Mouse (Mus musculus) activated CD4-positive, CD25-positive, alpha-beta regulatory T cell, adult 4 months (primary cell): ENCODE data around the gene Otud1. TPM values are rescaled to one million over a fixed set of nuclear protein-coding genes. Genes with fewer than 3 reads are reported as not detected.

Experiments
- ATAC-seq: one replicate; pipeline ENCODE4 v1.8.0; 2017
- polyA plus RNA-seq, 2 experiments: library from polyadenylated mRNA; unstranded; fragments of 100-300 nt; shearing (Covaris generic); gene quantifications; one replicate each; pipeline ENCODE4 v1.2.1; 2017

Gene Otud1
- polyA plus RNA-seq, 2 experiments from 2014 or later = 0.48 to 0.89 TPM

DNA sequence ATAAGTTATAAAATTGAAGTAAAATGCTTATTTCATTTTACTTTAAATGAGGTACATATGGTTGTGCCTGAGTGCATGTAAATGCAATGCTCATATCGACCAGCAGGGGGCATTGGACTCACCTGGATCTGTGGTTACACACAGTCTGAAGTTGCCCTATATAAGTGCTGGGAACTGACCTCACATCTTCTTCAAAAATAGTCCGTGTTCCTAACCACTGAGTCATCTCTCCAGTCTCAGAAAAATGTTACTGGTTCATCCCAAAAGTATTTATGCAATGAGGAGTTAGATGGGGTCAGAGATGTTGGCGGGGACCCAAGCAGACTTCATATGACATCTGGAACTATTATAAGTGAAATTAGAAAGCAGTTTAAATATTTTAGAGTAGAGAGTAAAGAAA is 25.4 kb downstream of the Otud1 start:
- peak; percentile 63 for ATAC-seq

DNA sequence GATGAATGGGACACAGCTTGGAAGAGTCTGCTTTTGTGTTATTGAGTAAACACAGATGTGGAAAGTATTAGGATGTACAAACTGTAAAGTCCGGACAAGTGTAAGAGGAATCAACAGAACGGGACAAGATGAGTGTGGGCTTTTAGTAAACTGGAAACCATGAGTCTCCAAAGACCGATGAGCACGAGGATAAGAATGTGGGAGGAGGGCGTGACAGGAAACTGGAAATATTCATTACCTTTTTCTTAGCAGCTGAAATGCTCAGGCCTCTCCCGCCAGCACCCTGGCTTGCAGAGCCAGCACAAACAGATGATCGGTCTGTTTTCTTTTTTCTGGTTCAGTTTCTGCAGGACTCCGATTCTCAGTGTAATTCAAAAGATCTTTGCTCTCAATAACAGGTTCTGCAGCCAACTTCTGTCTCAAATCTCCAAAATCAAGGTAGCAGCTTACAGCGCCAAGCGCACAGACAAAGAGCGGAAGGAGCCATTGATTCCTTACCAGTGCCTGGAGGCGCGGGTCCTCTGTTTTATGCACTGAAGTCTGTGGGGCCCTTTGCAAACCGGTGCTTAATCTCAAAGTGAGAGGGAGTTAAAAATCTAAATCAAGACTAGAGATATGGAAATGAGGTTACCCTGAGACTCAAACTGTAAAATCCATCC is 28.1 kb downstream of the Otud1 start:
- ATAC-seq = no peak

DNA sequence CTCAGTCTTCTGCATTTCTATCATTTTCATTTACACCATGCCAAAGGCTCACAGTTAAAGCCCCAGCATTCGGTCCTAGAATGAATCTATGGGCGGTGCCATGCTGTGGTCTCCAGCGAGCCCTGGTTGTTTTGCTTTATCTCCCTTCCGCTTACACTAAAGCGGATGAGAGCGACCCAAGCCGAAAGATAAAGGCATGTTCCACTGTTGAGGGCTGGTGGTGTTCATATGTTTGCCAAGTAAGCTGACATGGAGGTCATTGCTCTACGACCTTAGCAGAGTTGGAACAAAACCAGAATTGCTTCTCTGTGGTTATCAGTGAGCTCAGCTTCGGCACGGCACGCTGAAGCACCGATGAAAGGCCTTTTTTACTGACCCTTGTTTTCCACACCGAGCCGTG is 32.5 kb downstream of the Otud1 start:
- no peak for ATAC-seq

DNA sequence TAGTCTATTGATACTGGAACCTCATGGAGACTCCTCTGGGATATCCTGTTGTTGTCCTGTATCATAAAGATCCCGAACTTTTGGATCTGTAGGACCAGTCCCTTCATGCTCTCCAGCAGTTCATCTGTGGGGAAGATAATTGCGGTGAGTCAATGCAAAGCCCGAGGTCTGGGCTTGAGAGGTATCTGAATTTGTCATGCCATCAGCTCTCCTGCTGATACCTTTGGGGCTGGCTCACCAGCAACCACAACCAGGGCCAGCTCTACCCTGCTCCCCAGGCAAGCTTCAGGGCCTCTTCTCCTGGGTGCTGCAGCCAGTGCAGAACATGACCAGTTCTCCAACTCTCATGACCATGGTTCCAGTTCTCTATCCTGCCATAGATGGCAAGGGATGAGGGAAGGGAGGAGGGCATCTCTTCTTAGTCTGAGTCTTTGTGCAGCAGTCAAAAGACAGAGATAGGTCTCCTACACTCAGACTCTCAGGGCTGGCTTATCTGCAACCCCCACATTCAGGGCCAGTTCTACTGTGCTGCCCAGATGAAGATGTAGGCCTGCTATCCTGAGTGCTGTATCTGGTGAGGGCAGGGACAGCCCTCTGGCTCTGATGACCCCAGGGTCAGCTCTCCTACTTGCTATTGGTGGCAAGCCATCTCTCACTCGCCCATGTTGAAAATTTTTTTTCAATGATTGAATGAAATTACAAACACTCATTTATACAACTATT is 42.2 kb downstream of the Otud1 start:
- no peak for ATAC-seq

DNA sequence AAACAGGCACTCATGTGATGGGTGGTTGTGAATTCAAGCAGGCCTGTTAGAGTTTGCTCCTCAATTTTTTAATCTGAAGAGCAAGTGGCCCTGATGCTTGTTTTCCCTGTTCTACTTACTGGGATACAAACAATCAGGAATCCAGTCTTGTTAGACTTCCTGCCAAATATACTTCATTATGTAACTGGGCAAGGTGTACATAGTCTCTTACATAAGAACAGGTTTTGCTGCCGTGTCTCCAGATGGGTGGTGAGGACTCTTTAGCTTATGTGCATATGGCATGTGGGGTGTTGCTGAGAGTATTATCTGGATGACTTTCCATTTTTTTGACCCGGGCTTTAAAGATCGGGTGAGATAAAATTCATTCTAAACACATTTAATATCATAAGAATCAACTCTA is 43.8 kb downstream of the Otud1 start:
- no peak for ATAC-seq

DNA sequence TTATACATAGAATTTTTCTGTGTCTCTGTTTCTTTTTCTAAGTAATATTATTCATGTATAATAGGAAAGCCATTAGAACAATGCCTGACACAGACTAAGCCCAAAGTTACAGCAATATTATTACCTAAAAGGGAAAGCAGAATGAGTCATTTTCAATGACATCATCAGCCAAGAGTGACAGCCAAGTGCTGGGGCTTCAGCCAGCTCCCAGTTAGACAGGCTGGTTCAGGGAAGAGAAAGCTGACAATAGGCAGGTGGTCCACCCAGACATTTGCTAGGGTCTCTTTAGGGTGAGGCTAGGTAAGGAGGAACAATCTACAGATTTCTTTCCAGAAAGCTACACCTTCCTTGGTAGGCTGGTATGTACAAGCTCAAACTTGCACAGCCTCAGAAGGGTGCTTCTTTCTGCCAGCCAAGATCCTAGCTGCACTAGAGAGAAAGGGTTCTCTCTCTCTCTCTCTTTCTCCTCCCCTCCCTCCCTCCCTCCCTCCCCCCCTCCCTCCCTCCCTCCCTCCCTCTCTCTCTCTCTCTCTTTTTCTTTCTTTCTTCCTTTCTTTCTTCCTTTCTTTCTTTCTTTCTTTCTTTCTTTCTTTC is 45.6 kb downstream of the Otud1 start:
- no peak for ATAC-seq

DNA sequence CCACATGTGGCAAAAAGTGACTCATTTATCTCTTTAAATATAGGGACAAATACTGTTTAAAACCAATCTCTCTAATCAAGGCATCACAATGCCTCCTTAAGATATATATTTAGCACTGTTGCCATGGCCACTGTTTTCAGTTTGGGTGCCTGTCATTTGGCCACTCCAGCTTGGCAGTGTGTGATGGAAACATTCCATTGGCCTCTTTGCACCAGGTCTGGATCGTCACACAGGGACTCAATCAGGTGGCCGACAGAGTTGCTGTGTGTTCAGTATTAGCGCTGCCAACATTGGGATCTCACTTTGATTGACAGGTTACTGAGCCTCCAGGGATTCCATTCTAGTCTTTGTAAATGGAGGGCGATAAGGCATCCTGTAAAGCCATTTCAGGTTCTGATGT is 46.1 kb downstream of the Otud1 start:
- ATAC-seq = no peak

DNA sequence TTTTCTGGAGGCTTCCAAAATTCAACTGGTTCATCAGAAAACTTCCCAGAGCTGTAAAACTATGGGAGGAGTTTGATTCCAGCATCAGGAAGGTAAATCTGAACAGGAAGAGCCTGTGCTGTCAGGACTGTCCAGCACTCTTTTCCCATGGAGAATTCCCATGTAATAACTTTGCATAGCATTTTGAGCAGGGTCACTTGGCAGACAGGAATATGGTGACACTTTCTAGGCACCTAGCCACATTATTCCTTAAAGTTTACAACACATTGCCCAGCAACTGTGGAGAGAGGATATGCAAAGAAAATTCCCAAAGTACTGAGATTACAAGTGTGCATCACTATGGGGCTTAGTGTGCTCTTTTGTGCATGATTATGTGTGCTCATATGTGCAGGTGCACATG is 46.7 kb downstream of the Otud1 start:
- no peak for ATAC-seq

DNA sequence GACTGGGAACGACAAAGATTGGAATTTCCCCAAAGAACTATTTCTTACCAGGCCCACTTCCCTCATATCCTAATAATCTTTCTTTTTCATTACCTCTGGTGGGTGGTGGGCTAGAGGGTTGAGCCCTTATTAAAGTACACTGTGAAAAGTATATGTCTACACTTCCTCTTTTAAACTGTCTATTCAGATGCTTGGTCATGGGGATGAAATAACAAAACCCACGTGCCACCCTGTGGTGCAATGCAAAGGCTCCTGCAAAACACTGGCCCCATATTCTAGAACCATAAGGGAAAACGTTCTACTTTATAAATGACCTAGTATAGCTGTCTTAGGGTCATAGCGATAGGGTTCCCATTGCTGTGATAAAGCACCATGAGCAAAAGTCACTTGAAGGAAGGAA is 49.3 kb downstream of the Otud1 start:
- no peak for ATAC-seq

Other genes with a start within 250 kb of the Otud1 start
- not detected for gene Ptf1a, start 212.1 kb upstream of the Otud1 start, polyA plus RNA-seq
- not detected for gene 4921504E06Rik, start 103.8 kb upstream of the Otud1 start, polyA plus RNA-seq